Mouse (Mus musculus) Patski (cell line): ENCODE data around the gene Fam25c. TPM values are rescaled to one million over a fixed set of nuclear protein-coding genes. Genes with fewer than 3 reads are reported as not detected.

Source experiments
- ATAC-seq: fragments of 100-300 bp; one replicate; pipeline ENCODE4 v1.8.0; 2021
- CTCF ChIA-PET: fragments of 350-600 bp; sonication (Branson Sonifier 250); formaldehyde crosslinking; loops from one replicate; lab custom pipeline; 2022; ENCODE audit warnings: inconsistent platforms; lab: Charles Lee
- POLR2A ChIA-PET: fragments of 350-600 bp; sonication (Branson Sonifier 250); formaldehyde crosslinking; loops from one replicate; lab custom pipeline; 2022; ENCODE audit warnings: antibody characterized with exemption, inconsistent platforms; lab: Charles Lee
- DNase-seq: peaks from one replicate; pipeline ENCODE4 v3.0.0-alpha.2; 2011; ENCODE audit warnings: low read depth, low spot score
- H3K27me3 ChIP-seq: fragments of 371-371 bp; one replicate; pipeline ENCODE4 v1.5.1; 2021
- CTCF ChIP-seq: fragments of 100-300 bp; IDR thresholded peaks from one replicate; pipeline ENCODE4 v1.5.1; 2021
- in situ Hi-C: fragments of 300-500 bp; cut with MboI; formaldehyde crosslinking; loops from 3 replicates; pipeline ENCODE4 v1.11.1; 2018; ENCODE audit warnings: low pct_unique_long_range_greater_than_20kb, mixed read lengths
- polyA plus RNA-seq: library from polyadenylated mRNA; unstranded; gene quantifications from one replicate; pipeline ENCODE4 v1.2.3, GENCODE M21; 2021

Gene Fam25c
- polyA plus RNA-seq, 1 experiment from 2014 or later = not detected

GRCm38 (mm10) chr14:34351660-34352059, 3.6 kb downstream of the Fam25c start:
- H3K27me3 ChIP-seq = no peaks in the 10 kb centered on the region
- TF ChIP-seq CTCF = no peak
- DNase-seq (no peak), ATAC-seq (no peak)
- in situ Hi-C loops = no loop called here
- POLR2A ChIA-PET = no interaction called here
- CTCF ChIA-PET = interaction anchor here (1.1 to 2.1 kb wide), 4 partner anchors 9 to 77 kb away, joined by 3 to 6 read pairs (median 3); no protein-coding TSS in a partner anchor

GRCm38 (mm10) chr14:34349007-34349406, 6.2 kb downstream of the Fam25c start:
- H3K27me3 ChIP-seq = no peaks in the 10 kb centered on the region
- DNase-seq (no peak), ATAC-seq (no peak)
- no peak for TF ChIP-seq CTCF
- CTCF ChIA-PET = interaction anchor here (1.8 to 2.9 kb wide), 2 partner anchors 10 to 13 kb away, joined by 5 to 9 read pairs; no protein-coding TSS in a partner anchor
- POLR2A ChIA-PET = no interaction called here
- in situ Hi-C loops = no loop called here

DNA sequence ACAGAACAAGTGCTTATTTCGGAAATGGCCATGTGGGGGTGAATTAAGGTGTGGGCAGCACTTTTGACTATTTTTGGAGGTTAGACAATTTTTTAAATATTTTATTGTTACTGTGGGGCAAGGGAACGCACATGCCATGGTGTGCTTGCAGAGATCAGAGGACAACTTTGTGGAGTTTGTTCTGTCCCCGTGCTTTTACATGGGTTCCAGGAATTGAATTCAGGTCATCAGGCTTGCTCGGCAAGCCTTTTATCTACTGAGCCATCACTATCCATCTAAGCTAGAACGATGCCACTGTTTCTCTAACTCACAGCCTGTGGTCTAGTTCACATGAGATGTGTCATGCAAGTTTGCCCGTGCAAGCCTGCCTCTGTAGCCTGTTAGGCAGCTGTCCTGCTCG, 6.9 kb downstream of the Fam25c start:
- ChIA-PET POLR2A (no interaction called here), CTCF (interaction anchor here (1.6 to 2.9 kb wide), 3 partner anchors 9 to 14 kb away, joined by 3 to 9 read pairs (median 5); no protein-coding TSS in a partner anchor)
- DNase-seq = no peak
- in situ Hi-C loops = no loop called here
- TF ChIP-seq CTCF = no peak
- no peak for ATAC-seq
- no peaks in the 10 kb centered on the region for H3K27me3 ChIP-seq

GRCm38 (mm10) chr14:34347084-34347483, 8.1 kb downstream of the Fam25c start:
- DNase-seq = no peak
- CTCF ChIA-PET = interaction anchor here (1.4 to 1.8 kb wide), 3 partner anchors 8 to 15 kb away, joined by 3 to 5 read pairs (median 3); no protein-coding TSS in a partner anchor
- TF ChIP-seq CTCF = no peak
- in situ Hi-C loops = no loop called here
- ATAC-seq = no peak
- POLR2A ChIA-PET = no interaction called here
- H3K27me3 ChIP-seq = no peaks in the 10 kb centered on the region

DNA sequence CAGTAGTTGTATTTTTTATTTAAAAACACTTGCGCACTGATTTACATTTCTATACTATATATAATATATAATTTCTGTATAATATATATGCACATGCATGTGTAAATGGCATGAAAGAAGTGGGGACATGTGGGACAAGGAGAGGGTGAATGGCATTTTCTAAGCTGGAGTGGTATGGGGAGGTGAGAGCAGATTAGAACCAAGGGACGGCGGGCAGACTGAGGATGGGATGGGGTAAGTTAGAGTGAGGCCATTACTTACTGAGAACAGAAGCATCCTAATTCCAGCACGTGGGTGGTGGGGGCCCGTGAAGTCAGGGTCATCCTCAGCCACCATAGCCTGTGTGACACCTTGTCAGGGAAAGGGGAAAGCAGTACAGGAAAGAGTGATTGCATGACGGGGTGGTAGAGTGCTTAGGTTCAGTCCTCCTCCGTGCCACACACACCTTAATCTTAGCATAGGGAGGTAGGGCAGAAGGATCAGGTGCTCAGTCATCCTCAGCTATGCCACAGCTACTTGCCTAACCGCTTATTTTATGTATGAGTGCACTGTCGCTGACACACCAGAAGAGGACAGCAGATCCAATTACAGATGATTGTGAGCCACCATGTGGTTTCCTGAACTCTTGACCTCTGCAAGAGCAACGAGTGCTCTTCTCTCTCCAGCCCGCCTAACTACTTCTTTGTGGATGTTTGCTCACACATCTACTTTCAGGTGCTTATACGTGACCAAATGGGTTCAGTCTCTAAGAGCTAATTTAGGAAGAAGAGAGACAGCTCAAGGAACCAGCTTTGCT, 9.3 kb downstream of the Fam25c start:
- no peaks in the 10 kb centered on the region for H3K27me3 ChIP-seq
- no peak for ATAC-seq
- POLR2A ChIA-PET = no interaction called here
- in situ Hi-C loops = no loop called here
- CTCF ChIA-PET = no interaction called here
- DNase-seq = no peak
- TF ChIP-seq CTCF = no peak

DNA sequence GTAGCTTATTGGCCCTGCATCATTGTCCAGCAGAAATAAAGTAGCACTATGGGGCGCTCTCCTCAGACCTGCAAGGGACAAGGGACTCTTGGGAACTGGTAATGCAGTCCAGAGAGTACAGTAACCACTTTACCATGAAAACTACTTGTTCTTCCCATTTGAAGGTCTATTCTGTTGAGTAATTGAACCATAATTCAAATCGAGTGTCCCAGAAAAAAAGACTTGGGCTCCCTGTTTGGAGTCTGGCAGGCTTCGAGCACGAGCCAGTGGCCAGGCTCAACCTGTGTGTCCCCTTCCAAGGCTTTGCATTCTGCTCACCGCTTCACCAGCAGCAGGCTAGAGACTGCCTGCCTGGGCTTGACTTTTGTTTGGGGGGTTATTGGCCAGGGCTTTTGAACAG, 10.9 kb downstream of the Fam25c start:
- ATAC-seq (no peak), DNase-seq (no peak)
- no peaks in the 10 kb centered on the region for H3K27me3 ChIP-seq
- ChIA-PET CTCF (no interaction called here), POLR2A (no interaction called here)
- TF ChIP-seq CTCF = no peak
- in situ Hi-C loops = no loop called here

GRCm38 (mm10) chr14:34343078-34343477, 12.2 kb downstream of the Fam25c start:
- ATAC-seq (no peak), DNase-seq (no peak)
- in situ Hi-C loops = no loop called here
- CTCF ChIA-PET = no interaction called here
- no peaks in the 10 kb centered on the region for H3K27me3 ChIP-seq
- TF ChIP-seq CTCF = no peak
- POLR2A ChIA-PET = no interaction called here

GRCm38 (mm10) chr14:34341993-34342392, 13.2 kb downstream of the Fam25c start:
- no peak for ATAC-seq
- in situ Hi-C loops = no loop called here
- no peaks in the 10 kb centered on the region for H3K27me3 ChIP-seq
- DNase-seq = no peak
- CTCF ChIA-PET = interaction anchor here (1.5 to 1.8 kb wide), 2 partner anchors 9 to 12 kb away, joined by 4 to 8 read pairs; no protein-coding TSS in a partner anchor
- TF ChIP-seq CTCF = no peak
- POLR2A ChIA-PET = no interaction called here

- H3K27me3 ChIP-seq = no peaks in the 10 kb centered on the region
- ChIA-PET CTCF (interaction anchor here (1.0 kb wide), 1 partner anchor 8 kb away, joined by 3 read pairs; no protein-coding TSS in a partner anchor), POLR2A (no interaction called here)
- ATAC-seq (no peak), DNase-seq (no peak)
- TF ChIP-seq CTCF = no peak
- in situ Hi-C loops = no loop called here
Observed at GRCm38 (mm10) chr14:34339446-34339845, 15.8 kb downstream of the Fam25c start.

DNA sequence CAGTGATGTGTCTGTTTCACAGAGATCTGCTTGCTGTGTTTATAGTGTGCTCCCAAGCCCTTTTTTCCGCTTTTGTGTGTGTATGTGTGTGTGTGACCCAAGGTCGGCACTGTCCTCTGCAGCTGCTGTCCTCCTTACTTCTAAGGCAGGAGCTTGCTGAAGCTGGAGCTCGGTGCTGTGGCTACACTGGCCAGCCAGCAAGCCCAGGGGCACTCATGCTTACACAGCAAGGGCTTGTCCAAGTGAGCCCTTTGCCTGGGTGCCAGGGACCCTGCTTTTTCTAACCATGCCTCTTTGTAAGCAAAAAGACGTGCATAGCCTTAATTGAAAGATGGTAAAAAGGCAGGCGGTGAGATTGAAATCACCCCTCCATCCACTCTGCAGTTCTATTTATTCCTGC, 22.8 kb downstream of the Fam25c start:
- DNase-seq (no peak), ATAC-seq (no peak)
- no peaks in the 10 kb centered on the region for H3K27me3 ChIP-seq
- in situ Hi-C loops = no loop called here
- ChIA-PET CTCF (no interaction called here), POLR2A (no interaction called here)
- no peak for TF ChIP-seq CTCF

DNA sequence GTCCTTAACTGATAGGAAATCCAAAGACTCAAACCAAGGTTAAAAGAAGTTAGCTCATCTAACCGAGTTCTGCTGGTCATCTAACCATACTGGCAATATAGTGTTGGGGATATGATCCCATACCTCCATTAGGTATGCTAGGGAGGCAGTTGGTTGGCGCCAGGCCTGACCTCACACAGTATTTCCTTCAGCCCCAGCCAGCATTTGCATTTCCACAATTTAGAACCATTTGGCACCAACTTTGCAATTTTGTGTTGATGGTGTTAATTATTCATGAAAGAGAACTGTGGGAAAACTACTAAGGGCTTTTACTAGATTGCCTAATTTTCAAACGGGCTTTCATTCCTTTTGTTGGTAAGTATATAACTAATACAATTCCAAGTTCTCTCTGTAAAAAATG, 23.3 kb downstream of the Fam25c start:
- ChIA-PET CTCF (interaction anchor here (1.2 to 1.7 kb wide), 2 partner anchors 13 to 32 kb away, joined by 4 to 6 read pairs; no protein-coding TSS in a partner anchor), POLR2A (no interaction called here)
- DNase-seq (no peak), ATAC-seq (no peak)
- in situ Hi-C loops = no loop called here
- no peaks in the 10 kb centered on the region for H3K27me3 ChIP-seq
- TF ChIP-seq CTCF = no peak
